Mouse (Mus musculus) kidney, postnatal 4 days (tissue): ENCODE measurements around the gene Stim2.

ENCODE experiments used
- DNase-seq, 2 experiments: peaks; one replicate each; pipeline ENCODE4 v3.0.0; 2021; ENCODE audit warnings: mixed read lengths in 2 of 2

The Stim2 gene

GRCm38 (mm10) chr5:53998146-53998742 lies at the start of gene Stim2:
Gene Stim2, plus strand, starts transcription at chr5:53998499.
- DNase-seq = peak; percentile 94 to 96

- peak; percentile 69 to 81 for DNase-seq
Measured at GRCm38 (mm10) chr5:53948606-53949266, 49.6 kb upstream of the Stim2 start.

- DNase-seq = no peak
Measured at GRCm38 (mm10) chr5:53950189-53950588, 48.1 kb upstream of the Stim2 start.

GRCm38 (mm10) chr5:53953216-53953615 lies 45.1 kb upstream of the Stim2 start:
- DNase-seq = no peak

- DNase-seq = no peak
Measured at GRCm38 (mm10) chr5:53953797-53954196, 44.5 kb upstream of the Stim2 start.

GRCm38 (mm10) chr5:53955966-53956365 lies 42.3 kb upstream of the Stim2 start:
- DNase-seq = no peak

- peak; percentile 36 to 55 for DNase-seq
Measured at GRCm38 (mm10) chr5:53956396-53957314, 41.6 kb upstream of the Stim2 start.

GRCm38 (mm10) chr5:53957348-53957747 lies 41.0 kb upstream of the Stim2 start:
- peak in 1 of 2 experiments; percentile 33 for DNase-seq

GRCm38 (mm10) chr5:53961229-53961628 lies 37.1 kb upstream of the Stim2 start:
- no peak for DNase-seq

- DNase-seq = peak; percentile 18 to 47
Measured at GRCm38 (mm10) chr5:53961830-53962515, 36.3 kb upstream of the Stim2 start.

- DNase-seq = no peak
Measured at GRCm38 (mm10) chr5:53965656-53966055, 32.6 kb upstream of the Stim2 start.

GRCm38 (mm10) chr5:53967560-53967959 lies 30.7 kb upstream of the Stim2 start:
- no peak for DNase-seq

GRCm38 (mm10) chr5:53970178-53970577 lies 28.1 kb upstream of the Stim2 start:
- DNase-seq = peak; percentile 13 to 44

GRCm38 (mm10) chr5:53971201-53971600 lies 27.1 kb upstream of the Stim2 start:
- DNase-seq = no peak

GRCm38 (mm10) chr5:53972905-53973304 lies 25.4 kb upstream of the Stim2 start:
- no peak for DNase-seq

GRCm38 (mm10) chr5:53976497-53976896 lies 21.8 kb upstream of the Stim2 start:
- DNase-seq = no peak

- DNase-seq = no peak
Measured at GRCm38 (mm10) chr5:53977060-53977459, 21.2 kb upstream of the Stim2 start.

GRCm38 (mm10) chr5:53983358-53983757 lies 14.9 kb upstream of the Stim2 start:
- DNase-seq = no peak

- DNase-seq = no peak
Measured at GRCm38 (mm10) chr5:53985632-53986031, 12.7 kb upstream of the Stim2 start.

GRCm38 (mm10) chr5:53987496-53987895 lies 10.8 kb upstream of the Stim2 start:
- no peak for DNase-seq

GRCm38 (mm10) chr5:53988053-53988452 lies 10.2 kb upstream of the Stim2 start:
- DNase-seq = no peak

GRCm38 (mm10) chr5:53992616-53993015 lies 5.7 kb upstream of the Stim2 start:
- DNase-seq = peak; percentile 33 to 55

- DNase-seq = no peak
Measured at GRCm38 (mm10) chr5:53994576-53994975, 3.7 kb upstream of the Stim2 start.
